8 mouse cellular contexts compared by ENCODE assay signal in genomic region chr7:6731373-6731772, GRCm38 (mm10). TPM values are rescaled to one million over a fixed set of nuclear protein-coding genes. Genes with fewer than 3 reads are reported as not detected.
DNase-seq lines count a peak whose midpoint lies in the region; ATAC-seq lines count a peak whose summit lies in the region.

No protein-coding gene starts in this region.

- peak overlapping the region; percentile 68 for H3K4me3 ChIP-seq in liver, embryonic 11.5 days (ENCODE audit: low read depth, low read length)
- peak overlapping the region; percentile 61 for H3K4me3 ChIP-seq in forebrain, embryonic 16.5 days (replicated peaks; ENCODE audit: low read length)
- H3K4me3 ChIP-seq in limb, embryonic 13.5 days: peak overlapping the region; percentile 65
- H3K4me3 ChIP-seq in neural tube, embryonic 15.5 days (replicated peaks): peak overlapping the region; percentile 59

- peak overlapping the region; percentile 16; the same call in 1 of the 2 replicates for H3K27ac ChIP-seq in liver, embryonic 11.5 days (ENCODE audit: low read depth, low read length)
- no peak overlapping the region for H3K27ac ChIP-seq in forebrain, embryonic 16.5 days (ENCODE audit: low read length)
- H3K27ac ChIP-seq in limb, embryonic 13.5 days: no peak overlapping the region
- H3K27ac ChIP-seq in neural tube, embryonic 15.5 days (replicated peaks): peak overlapping the region; percentile 91; the same call in 1 of the 2 replicates

- H3K36me3 ChIP-seq in liver, embryonic 11.5 days (ENCODE audit: control insufficient read depth, insufficient read depth, low read length): no peaks in the 10 kb centered on the region
- H3K36me3 ChIP-seq in forebrain, embryonic 16.5 days (ENCODE audit: control insufficient read depth, insufficient read depth): no peaks in the 10 kb centered on the region
- H3K36me3 ChIP-seq in limb, embryonic 13.5 days: peaks cover 9% of the 10 kb centered on the region; the same call in 1 of the 2 replicates
- no peaks in the 10 kb centered on the region; the same call in 1 of the 2 replicates for H3K36me3 ChIP-seq in neural tube, embryonic 15.5 days

- 49% methylated on average over 3 of the region's 3 CpGs for WGBS in liver, embryonic 11.5 days
- WGBS in forebrain, embryonic 16.5 days: 53% methylated on average over 3 of the region's 3 CpGs
- 38% methylated on average over 3 of the region's 3 CpGs for WGBS in limb, embryonic 13.5 days
- 54% methylated on average over 3 of the region's 3 CpGs for WGBS in neural tube, embryonic 15.5 days

- intact Hi-C loops in left cerebral cortex, postnatal 4 days (cut with DNase I): loop anchor here (5.0 kb wide), 1 partner anchor 186 kb away; no protein-coding TSS in a partner anchor

- peak overlapping the region; percentile 66 for H3K4me2 ChIP-seq in liver, embryonic 11.5 days
- peak overlapping the region; percentile 53 for H3K4me2 ChIP-seq in forebrain, embryonic 16.5 days (ENCODE audit: low read length)
- peak overlapping the region; percentile 63 for H3K4me2 ChIP-seq in limb, embryonic 13.5 days (replicated peaks)
- peak overlapping the region; percentile 50 for H3K4me2 ChIP-seq in neural tube, embryonic 15.5 days

- peaks cover 34% of the 10 kb centered on the region for H3K9me3 ChIP-seq in liver, embryonic 11.5 days (ENCODE audit: control insufficient read depth, low read length)
- peaks cover 22% of the 10 kb centered on the region for H3K9me3 ChIP-seq in forebrain, embryonic 16.5 days (ENCODE audit: control insufficient read depth, low read length)
- H3K9me3 ChIP-seq in limb, embryonic 13.5 days: peaks cover 45% of the 10 kb centered on the region
- 0 out of 2 replicates have a peak, but pooled peaks cover 7% of the 10 kb centered on the region for H3K9me3 ChIP-seq in neural tube, embryonic 15.5 days (replicated peaks)

- no peaks in the 10 kb centered on the region for H3K4me1 ChIP-seq in liver, embryonic 11.5 days (replicated peaks; ENCODE audit: control insufficient read depth, insufficient read depth, low read length)
- H3K4me1 ChIP-seq in forebrain, embryonic 16.5 days (replicated peaks; ENCODE audit: control insufficient read depth, insufficient read depth, low read length): no peaks in the 10 kb centered on the region
- H3K4me1 ChIP-seq in limb, embryonic 13.5 days: peaks cover 4% of the 10 kb centered on the region; the same call in 1 of the 2 replicates
- no peaks in the 10 kb centered on the region; the same call in 1 of the 2 replicates for H3K4me1 ChIP-seq in neural tube, embryonic 15.5 days

- no peaks in the 10 kb centered on the region for H3K27me3 ChIP-seq in liver, embryonic 11.5 days (replicated peaks; ENCODE audit: control insufficient read depth, insufficient read depth, low read length)
- no peaks in the 10 kb centered on the region for H3K27me3 ChIP-seq in forebrain, embryonic 16.5 days (replicated peaks; ENCODE audit: control insufficient read depth, insufficient read depth, low read length)
- no peaks in the 10 kb centered on the region for H3K27me3 ChIP-seq in limb, embryonic 13.5 days
- H3K27me3 ChIP-seq in neural tube, embryonic 15.5 days (replicated peaks): no peaks in the 10 kb centered on the region

- DNase-seq in liver, embryonic 11.5 days (ENCODE audit: low spot score): no peak
- no peak for DNase-seq in liver
- DNase-seq in left cerebral cortex, postnatal 4 days: no peak
- DNase-seq in right cerebral cortex, adult 18-20 months: no peak
- DNase-seq in urinary bladder, adult 18-20 months (ENCODE audit: low spot score in 2 of 2): no peak

- no peak overlapping the region for H3K9ac ChIP-seq in liver, embryonic 11.5 days (ENCODE audit: low read depth, low read length)
- H3K9ac ChIP-seq in forebrain, embryonic 16.5 days (replicated peaks; ENCODE audit: low read depth, low read length): peak overlapping the region; percentile 31
- peak overlapping the region; percentile 53 for H3K9ac ChIP-seq in limb, embryonic 13.5 days
- peak overlapping the region; percentile 56 for H3K9ac ChIP-seq in neural tube, embryonic 15.5 days (replicated peaks)

- no peak for ATAC-seq in liver, embryonic 11.5 days (replicated peaks; ENCODE audit: low FRiP score)
- ATAC-seq in forebrain, embryonic 16.5 days: no peak
- ATAC-seq in limb, embryonic 13.5 days (ENCODE audit: low FRiP score, low read depth): no peak
- no peak for ATAC-seq in neural tube, embryonic 15.5 days (ENCODE audit: low FRiP score)

RNA-seq across cellular contexts. Expression of gene Usp29, which starts 1.0 kb away (rescaled TPM):
- polyA plus RNA-seq in liver, embryonic 11.5 days (2014; fragmentation: Nextera tagmentation; extraction: Ambion mirVana): 9.9 and 10.4 TPM in 2 replicates
- 19.0 and 32.0 TPM in 2 replicates for polyA plus RNA-seq in forebrain, embryonic 16.5 days (2015; fragmentation: Nextera tagmentation; extraction: Ambion mirVana)
- 13.4 and 14.9 TPM in 2 replicates for polyA plus RNA-seq in limb, embryonic 13.5 days (2015; fragmentation: Nextera tagmentation; extraction: Ambion mirVana)
- 25.6 and 32.1 TPM in 2 replicates for polyA plus RNA-seq in neural tube, embryonic 15.5 days (2015; fragmentation: Nextera tagmentation; extraction: Ambion mirVana)
- 10 to 100 TPM; 52.9 to 67.1 TPM for total RNA-seq in left cerebral cortex, postnatal 4 days (2021)

RNA-seq across cellular contexts. Expression of gene Peg3, which starts 1.1 kb away (rescaled TPM):
- polyA plus RNA-seq in liver, embryonic 11.5 days (2014; fragmentation: Nextera tagmentation; extraction: Ambion mirVana): 181 and 193 TPM in 2 replicates
- polyA plus RNA-seq in forebrain, embryonic 16.5 days (2015; fragmentation: Nextera tagmentation; extraction: Ambion mirVana): 56.9 and 66.5 TPM in 2 replicates
- polyA plus RNA-seq in limb, embryonic 13.5 days (2015; fragmentation: Nextera tagmentation; extraction: Ambion mirVana): 230 and 252 TPM in 2 replicates
- 103 and 104 TPM in 2 replicates for polyA plus RNA-seq in neural tube, embryonic 15.5 days (2015; fragmentation: Nextera tagmentation; extraction: Ambion mirVana)
- total RNA-seq in left cerebral cortex, postnatal 4 days (2021): 100 to 1,000 TPM in 1 of 2 experiments, 10 to 100 TPM in 1; 94.3 to 117 TPM

RNA-seq across cellular contexts. Expression of gene Zim1, which starts 35.1 kb away (rescaled TPM):
- 6.8 and 8.3 TPM in 2 replicates for polyA plus RNA-seq in liver, embryonic 11.5 days (2014; fragmentation: Nextera tagmentation; extraction: Ambion mirVana)
- polyA plus RNA-seq in forebrain, embryonic 16.5 days (2015; fragmentation: Nextera tagmentation; extraction: Ambion mirVana): 2.7 and 4.1 TPM in 2 replicates
- 4.8 and 6.4 TPM in 2 replicates for polyA plus RNA-seq in limb, embryonic 13.5 days (2015; fragmentation: Nextera tagmentation; extraction: Ambion mirVana)
- polyA plus RNA-seq in neural tube, embryonic 15.5 days (2015; fragmentation: Nextera tagmentation; extraction: Ambion mirVana): 5.7 and 7.2 TPM in 2 replicates
- 10 to 100 TPM; 20.5 to 37.4 TPM for total RNA-seq in left cerebral cortex, postnatal 4 days (2021)

Comparison
In these comparisons a context has a peak if more than half of its experiments do, and no peak if none do; other contexts are left out.
1. H3K27ac ChIP-seq: peak in liver, embryonic 11.5 days (single experiment) and neural tube, embryonic 15.5 days (single experiment); none in forebrain, embryonic 16.5 days (single experiment) and limb, embryonic 13.5 days (single experiment).
2. Peak in every context shown above with its lines, with median percentiles within 50 percentile points of each other: H3K4me2 ChIP-seq and H3K4me3 ChIP-seq.